Comparison of ENCODE assay signal across 17 mouse cellular contexts in the genomic region with DNA sequence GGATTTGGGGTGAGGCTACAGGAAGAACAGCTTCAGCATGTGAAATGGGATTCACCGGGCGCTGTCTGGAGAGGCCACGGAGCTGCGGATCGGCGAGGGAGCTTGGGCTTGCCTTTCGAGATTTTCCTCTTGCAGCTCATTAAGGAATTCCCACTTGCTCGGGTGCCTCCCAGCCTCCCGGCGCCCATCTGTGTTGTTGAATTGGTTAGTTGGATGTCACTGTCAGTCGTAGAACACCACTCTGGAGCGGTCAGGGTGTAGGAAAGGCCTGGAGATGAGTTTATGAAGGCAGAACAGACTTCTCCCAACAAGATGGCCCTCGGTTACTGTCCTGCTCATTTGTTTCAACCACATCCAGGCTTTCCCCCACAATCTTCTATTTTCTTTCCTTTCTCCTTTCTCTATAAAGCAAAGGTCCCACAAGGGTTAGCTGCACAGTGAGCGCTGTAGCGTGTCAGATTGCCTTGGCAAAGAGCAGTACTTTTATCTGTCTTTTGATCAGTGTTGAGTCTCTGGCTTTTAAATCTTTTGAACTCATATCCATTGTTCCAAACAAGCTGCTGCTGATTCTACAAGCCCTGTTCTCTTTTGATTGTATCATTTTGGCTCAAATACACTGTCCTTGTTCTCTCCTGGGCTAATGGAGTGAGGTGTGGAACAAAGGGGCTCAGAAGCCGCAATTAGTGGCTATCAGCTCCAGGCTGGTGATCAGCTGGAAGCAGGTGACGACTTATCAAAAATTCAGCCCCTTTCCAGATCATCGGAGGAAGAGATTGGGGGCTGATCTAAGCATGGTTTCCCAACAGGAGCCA.
DNase-seq lines count a peak whose midpoint lies in the region; ATAC-seq lines count a peak whose summit lies in the region.
"Had no signal": no experiment of that assay in that cellular context is flagged by ENCODE, and none has a peak within 500 bp of the region (broad histone marks: within the 10 kb centered on the region; RNA-seq: fewer than 3 reads in every experiment).

No protein-coding gene starts in this region.

- H3K4me2 ChIP-seq in kidney, embryonic 16.5 days (replicated peaks; ENCODE audit: low read depth, low read length): no peak overlapping the region; the same call in 1 of the 2 replicates
- no peak overlapping the region for H3K4me2 ChIP-seq in forebrain, embryonic 14.5 days (ENCODE audit: low read length)
- peak overlapping the region; percentile 17; the same call in 1 of the 2 replicates for H3K4me2 ChIP-seq in midbrain, embryonic 13.5 days (replicated peaks)
- H3K4me2 ChIP-seq: heart, embryonic 12.5 days; limb, embryonic 13.5 days had no signal

- H3K36me3 ChIP-seq in kidney, embryonic 16.5 days (ENCODE audit: insufficient read depth, low read length): no peaks in the 10 kb centered on the region
- no peaks in the 10 kb centered on the region for H3K36me3 ChIP-seq in forebrain, embryonic 14.5 days (ENCODE audit: control insufficient read depth, insufficient read depth, low read length)
- H3K36me3 ChIP-seq in hindbrain, embryonic 10.5 days: no peaks in the 10 kb centered on the region
- no peaks in the 10 kb centered on the region for H3K36me3 ChIP-seq in midbrain, embryonic 13.5 days
- H3K36me3 ChIP-seq: heart, embryonic 12.5 days; limb, embryonic 13.5 days had no signal

- H3K4me3 ChIP-seq in kidney, embryonic 16.5 days (ENCODE audit: low read length): no peak overlapping the region
- H3K4me3 ChIP-seq in forebrain, embryonic 14.5 days (ENCODE audit: low read depth, low read length): no peak overlapping the region
- no peak overlapping the region for H3K4me3 ChIP-seq in hindbrain, embryonic 10.5 days
- H3K4me3 ChIP-seq in midbrain, embryonic 13.5 days (replicated peaks): no peak overlapping the region
- H3K4me3 ChIP-seq: heart, embryonic 12.5 days; limb, embryonic 13.5 days; myocyte had no signal

- H3K9me3 ChIP-seq in kidney, embryonic 16.5 days (ENCODE audit: low read length): no peaks in the 10 kb centered on the region
- no peaks in the 10 kb centered on the region for H3K9me3 ChIP-seq in forebrain, embryonic 14.5 days (replicated peaks; ENCODE audit: control insufficient read depth, low read length)
- no peaks in the 10 kb centered on the region for H3K9me3 ChIP-seq in hindbrain, embryonic 10.5 days
- H3K9me3 ChIP-seq in midbrain, embryonic 13.5 days: no peaks in the 10 kb centered on the region
- H3K9me3 ChIP-seq: heart, embryonic 12.5 days; limb, embryonic 13.5 days had no signal

- no peak overlapping the region for H3K27ac ChIP-seq in kidney, embryonic 16.5 days (ENCODE audit: low read length)
- no peak overlapping the region for H3K27ac ChIP-seq in forebrain, embryonic 14.5 days (ENCODE audit: low read depth, low read length)
- H3K27ac ChIP-seq in hindbrain, embryonic 10.5 days: peak overlapping the region; percentile 43
- H3K27ac ChIP-seq in midbrain, embryonic 13.5 days: no peak overlapping the region
- H3K27ac ChIP-seq: limb, embryonic 13.5 days; macrophage had no signal

- WGBS in kidney, embryonic 16.5 days: 58% methylated on average over 18 of the region's 18 CpGs
- WGBS in forebrain, embryonic 14.5 days: 57% methylated on average over 18 of the region's 18 CpGs
- WGBS in hindbrain, embryonic 10.5 days: 68% methylated on average over 18 of the region's 18 CpGs
- WGBS in midbrain, embryonic 13.5 days: 45% methylated on average over 18 of the region's 18 CpGs

- H3K27me3 ChIP-seq in kidney, embryonic 16.5 days (ENCODE audit: insufficient read depth, low read length): no peaks in the 10 kb centered on the region
- H3K27me3 ChIP-seq in forebrain, embryonic 14.5 days (replicated peaks; ENCODE audit: control insufficient read depth, insufficient read depth, low read length): no peaks in the 10 kb centered on the region
- no peaks in the 10 kb centered on the region for H3K27me3 ChIP-seq in hindbrain, embryonic 10.5 days (ENCODE audit: insufficient read depth, poor library complexity, severe bottlenecking)
- no peaks in the 10 kb centered on the region for H3K27me3 ChIP-seq in midbrain, embryonic 13.5 days
- H3K27me3 ChIP-seq: heart, embryonic 12.5 days; limb, embryonic 13.5 days had no signal

- no peak overlapping the region for H3K9ac ChIP-seq in kidney, embryonic 16.5 days (replicated peaks; ENCODE audit: low read length)
- no peak overlapping the region for H3K9ac ChIP-seq in forebrain, embryonic 14.5 days (ENCODE audit: low read length)
- no peak overlapping the region for H3K9ac ChIP-seq in midbrain, embryonic 13.5 days (replicated peaks)
- H3K9ac ChIP-seq: heart, embryonic 12.5 days; limb, embryonic 13.5 days had no signal

- DNase-seq in kidney, adult 8-10 months: no peak
- peak; percentile 44 for DNase-seq in forebrain, embryonic 14.5 days (ENCODE audit: low spot score)
- no peak for DNase-seq in hindbrain, embryonic 10.5 days (ENCODE audit: low spot score)
- no peak for DNase-seq in spleen, postnatal 4 days (ENCODE audit: low spot score in 2 of 2)
- DNase-seq in thymus, adult 18-20 months: no peak
- DNase-seq in right cerebral cortex, postnatal 14 days: no peak
- DNase-seq: cerebellum, adult 18-20 months; heart, postnatal 4 days; kidney, postnatal 36 days; lung, adult 18-20 months; thymus, postnatal 36 days had no signal

- peaks cover 10% of the 10 kb centered on the region for H3K4me1 ChIP-seq in kidney, embryonic 16.5 days (ENCODE audit: insufficient read depth, low read length)
- no peaks in the 10 kb centered on the region for H3K4me1 ChIP-seq in forebrain, embryonic 14.5 days (ENCODE audit: control insufficient read depth, insufficient read depth, low read length)
- peaks cover 10% of the 10 kb centered on the region for H3K4me1 ChIP-seq in hindbrain, embryonic 10.5 days (replicated peaks)
- peaks cover 9% of the 10 kb centered on the region for H3K4me1 ChIP-seq in midbrain, embryonic 13.5 days (replicated peaks)
- H3K4me1 ChIP-seq: heart, embryonic 12.5 days; limb, embryonic 13.5 days had no signal

- ATAC-seq in kidney, embryonic 16.5 days (ENCODE audit: low FRiP score, low TSS enrichment): peak; percentile 82; the same call in 1 of the 2 replicates
- ATAC-seq in forebrain, embryonic 14.5 days: peak; percentile 77
- peak; percentile 68 for ATAC-seq in midbrain, embryonic 13.5 days
